Mouse (Mus musculus) midbrain, embryonic 14.5 days (tissue): ENCODE data around the gene Slc24a3. TPM values are rescaled to one million over a fixed set of nuclear protein-coding genes. Genes with fewer than 3 reads are reported as not detected.
A peak's percentile ranks its signal among the peaks of the same experiment; 100 is the strongest.

Experiments
- ATAC-seq: fragments of 200-750 bp; cut with Nextera tagmentation; 2 replicates; pipeline ENCODE4 v1.8.0; 2017; ENCODE audit warnings: moderate number of reproducible peaks, moderate library complexity; ENCODE audit not compliant: low FRiP score, low TSS enrichment
- DNase-seq: peaks from one replicate; pipeline ENCODE4 v3.0.0-alpha.2; 2015
- H3K27ac ChIP-seq: fragments of 300-500 bp; sonication (generic); replicated peaks from 2 replicates; pipeline ENCODE4 v1.5.1; 2014; ENCODE audit warnings: mild to moderate bottlenecking, low read depth, low read length, moderate library complexity
- H3K27me3 ChIP-seq: fragments of 300-500 bp; sonication (generic); 2 replicates; pipeline ENCODE4 v1.6.1; 2014; ENCODE audit warnings: low read length, control low read depth, mixed read lengths; ENCODE audit not compliant: control insufficient read depth, insufficient read depth
- H3K36me3 ChIP-seq: fragments of 300-500 bp; sonication (generic); 2 replicates; pipeline ENCODE4 v1.6.1; 2014; ENCODE audit warnings: low read length, control low read depth; ENCODE audit not compliant: control insufficient read depth, insufficient read depth
- H3K4me1 ChIP-seq: fragments of 300-500 bp; sonication (generic); 2 replicates; pipeline ENCODE4 v1.6.1; 2014; ENCODE audit warnings: mild to moderate bottlenecking, antibody characterized with exemption, low read length, control low read depth; ENCODE audit not compliant: control insufficient read depth, insufficient read depth
- H3K4me2 ChIP-seq: fragments of 300-500 bp; sonication (generic); 2 replicates; pipeline ENCODE4 v1.6.1; 2014; ENCODE audit warnings: mild to moderate bottlenecking, low read length, moderate library complexity
- H3K4me3 ChIP-seq: fragments of 300-500 bp; sonication (generic); replicated peaks from 2 replicates; pipeline ENCODE4 v1.5.1; 2014; ENCODE audit warnings: low read depth, low read length
- H3K9ac ChIP-seq: fragments of 300-500 bp; sonication (generic); replicated peaks from 2 replicates; pipeline ENCODE4 v1.6.1; 2014; ENCODE audit warnings: mild to moderate bottlenecking, low read length, moderate library complexity
- H3K9me3 ChIP-seq: fragments of 300-500 bp; sonication (generic); 2 replicates; pipeline ENCODE4 v1.6.1; 2016; ENCODE audit warnings: low read length, control low read depth, mixed read lengths; ENCODE audit not compliant: control insufficient read depth
- WGBS: fragments of 180-500 bp; shearing (Covaris S2); extraction: QIAGEN DNeasy Blood & Tissue Kit; methylation state at CpG from one replicate; pipeline ENCODE4 v1.1.7; 2014; 5-methylcytosine and 5-hydroxymethylcytosine counted together
- polyA plus RNA-seq: library from polyadenylated mRNA; unstranded; fragments of >200 nt; fragmentation: Nextera tagmentation; extraction: Ambion mirVana; gene quantifications from 2 replicates; pipeline ENCODE4 v1.2.1, GENCODE M21; 2014

Slc24a3 gene
- polyA plus RNA-seq, 1 experiment from 2014 or later: 13.1 TPM

- Histone ChIP-seq H3K9ac (no peak overlapping the region), H3K4me1 (no peaks in the 10 kb centered on the region), H3K36me3 (no peaks in the 10 kb centered on the region), H3K27me3 (no peaks in the 10 kb centered on the region), H3K9me3 (no peaks in the 10 kb centered on the region), H3K27ac (no peak overlapping the region), H3K4me3 (no peak overlapping the region), H3K4me2 (no peak overlapping the region)
- peak; percentile 62; the same call in 1 of the 2 replicates for ATAC-seq
- WGBS: 64% methylated on average over 8 of the region's 8 CpGs
- peak; percentile 56 for DNase-seq
These were observed 446.2 kb downstream of the Slc24a3 start for GRCm38 (mm10) chr2:145613705-145614104.

GRCm38 (mm10) chr2:145619688-145620087, 452.1 kb downstream of the Slc24a3 start:
- no peak overlapping the region for H3K4me2 ChIP-seq
- WGBS: 75% methylated on average over 4 of the region's 4 CpGs
- no peaks in the 10 kb centered on the region for H3K36me3 ChIP-seq
- H3K9me3 ChIP-seq: no peaks in the 10 kb centered on the region
- H3K4me3 ChIP-seq: no peak overlapping the region
- no peak overlapping the region for H3K9ac ChIP-seq
- no peak for ATAC-seq
- H3K4me1 ChIP-seq: no peaks in the 10 kb centered on the region
- no peak overlapping the region for H3K27ac ChIP-seq
- H3K27me3 ChIP-seq: no peaks in the 10 kb centered on the region
- no peak for DNase-seq

GRCm38 (mm10) chr2:145620709-145621108, 453.2 kb downstream of the Slc24a3 start:
- ATAC-seq: no peak
- no peaks in the 10 kb centered on the region for H3K9me3 ChIP-seq
- no peaks in the 10 kb centered on the region for H3K27me3 ChIP-seq
- no peak for DNase-seq
- no peak overlapping the region for H3K27ac ChIP-seq
- no peak overlapping the region for H3K4me3 ChIP-seq
- H3K36me3 ChIP-seq: no peaks in the 10 kb centered on the region
- H3K9ac ChIP-seq: no peak overlapping the region
- H3K4me1 ChIP-seq: no peaks in the 10 kb centered on the region
- no peak overlapping the region for H3K4me2 ChIP-seq

GRCm38 (mm10) chr2:145621119-145621518, 453.6 kb downstream of the Slc24a3 start:
- DNase-seq: no peak
- H3K36me3 ChIP-seq: no peaks in the 10 kb centered on the region
- H3K27me3 ChIP-seq: no peaks in the 10 kb centered on the region
- no peaks in the 10 kb centered on the region for H3K4me1 ChIP-seq
- H3K4me2 ChIP-seq: no peak overlapping the region
- H3K9me3 ChIP-seq: no peaks in the 10 kb centered on the region
- no peak overlapping the region for H3K27ac ChIP-seq
- H3K4me3 ChIP-seq: no peak overlapping the region
- ATAC-seq: no peak
- WGBS: 51% methylated on average over 9 of the region's 9 CpGs
- H3K9ac ChIP-seq: no peak overlapping the region

GRCm38 (mm10) chr2:145631123-145631798, 463.7 kb downstream of the Slc24a3 start:
- Histone ChIP-seq H3K4me3 (no peak overlapping the region), H3K9me3 (no peaks in the 10 kb centered on the region), H3K27ac (no peak overlapping the region), H3K4me1 (no peaks in the 10 kb centered on the region), H3K9ac (no peak overlapping the region), H3K36me3 (no peaks in the 10 kb centered on the region), H3K27me3 (no peaks in the 10 kb centered on the region), H3K4me2 (no peak overlapping the region)
- DNase-seq (no peak), ATAC-seq (no peak)
- 69% methylated on average over 6 of the region's 6 CpGs for WGBS

GRCm38 (mm10) chr2:145631799-145632174, 464.2 kb downstream of the Slc24a3 start:
- Histone ChIP-seq H3K9me3 (no peaks in the 10 kb centered on the region), H3K27me3 (no peaks in the 10 kb centered on the region), H3K9ac (no peak overlapping the region), H3K4me1 (no peaks in the 10 kb centered on the region), H3K27ac (no peak overlapping the region), H3K36me3 (no peaks in the 10 kb centered on the region), H3K4me3 (no peak overlapping the region), H3K4me2 (no peak overlapping the region)
- no peak for DNase-seq
- 55% methylated on average over 4 of the region's 4 CpGs for WGBS
- no peak for ATAC-seq

- Histone ChIP-seq H3K4me1 (no peaks in the 10 kb centered on the region), H3K4me3 (no peak overlapping the region), H3K4me2 (no peak overlapping the region), H3K9me3 (no peaks in the 10 kb centered on the region), H3K27me3 (no peaks in the 10 kb centered on the region), H3K27ac (no peak overlapping the region), H3K36me3 (no peaks in the 10 kb centered on the region), H3K9ac (no peak overlapping the region)
- no peak for DNase-seq
- ATAC-seq: no peak
- WGBS: 86% methylated on average over 5 of the region's 5 CpGs
These were observed 466.3 kb downstream of the Slc24a3 start for GRCm38 (mm10) chr2:145633811-145634210.

- DNase-seq (no peak), ATAC-seq (no peak)
- H3K9ac ChIP-seq: no peak overlapping the region
- H3K27me3 ChIP-seq: no peaks in the 10 kb centered on the region
- WGBS: 83% methylated on average over 21 of the region's 21 CpGs
- no peak overlapping the region for H3K27ac ChIP-seq
- H3K9me3 ChIP-seq: no peaks in the 10 kb centered on the region
- no peaks in the 10 kb centered on the region for H3K36me3 ChIP-seq
- H3K4me3 ChIP-seq: no peak overlapping the region
- H3K4me1 ChIP-seq: no peaks in the 10 kb centered on the region
- H3K4me2 ChIP-seq: no peak overlapping the region
These were observed 472.9 kb downstream of the Slc24a3 start for GRCm38 (mm10) chr2:145640255-145640984.
